Mouse (Mus musculus): Measurements from ENCODE around the gene Amacr. TPM values are rescaled to one million over a fixed set of nuclear protein-coding genes. Genes with fewer than 3 reads are reported as not detected.

The Amacr gene
- total RNA-seq, 2 experiments from 2014 or later, result 19.4 to 21.2 TPM

Other genes with a start within 250 kb of the Amacr start
- 1 to 10 TPM in 1 of 2 experiments, under 1 TPM in 1; 0.60 to 1.1 TPM for gene C1qtnf3, start 29.4 kb upstream of the Amacr start, total RNA-seq (2021)
- not detected for gene Slc45a2, start 19.0 kb downstream of the Amacr start, total RNA-seq (2021)
- under 1 TPM; 0.12 to 0.17 TPM for gene Rxfp3, start 56.2 kb downstream of the Amacr start, total RNA-seq (2021)
- 10 to 100 TPM; 23.2 to 24.0 TPM for gene Adamts12, start 83.0 kb downstream of the Amacr start, total RNA-seq (2021)